Mouse (Mus musculus): ENCODE data around the gene Ypel3.
A peak's percentile ranks its signal among the peaks of the same experiment; 100 is the strongest.
"Not testable (repeated sequence)": the region's sequence is repeated elsewhere in the genome, so short reads cannot be mapped to it uniquely, and the experiment has no call there.

The Ypel3 gene

GRCm38 (mm10) chr7:126773351-126773750 is 3.4 kb upstream of the Ypel3 start:
- no peaks in the 10 kb centered on the region for H3K27me3 ChIP-seq (ENCODE audit: insufficient read depth, low read length)
- peaks cover 49% of the 10 kb centered on the region for H3K36me3 ChIP-seq (ENCODE audit: insufficient read depth, low read length)
- peaks cover 75% of the 10 kb centered on the region for H3K4me1 ChIP-seq (replicated peaks; ENCODE audit: low read depth, low read length)
- peak overlapping the region; percentile 56 for H3K4me3 ChIP-seq (replicated peaks; ENCODE audit: low read length)
- no peak for TF ChIP-seq NANOG (IDR thresholded peaks at IDR 0.05; ENCODE audit: borderline replicate concordance, low read length)
- TF ChIP-seq POU5F1 (IDR thresholded peaks at IDR 0.05; ENCODE audit: borderline replicate concordance, low read length): no peak
- no peak for TF ChIP-seq CTCF (conservative IDR thresholded peaks at IDR 0.05; ENCODE audit: low read length)
- H3K9me3 ChIP-seq (ENCODE audit: low read length): no peaks in the 10 kb centered on the region

GRCm38 (mm10) chr7:126774463-126774862 is 2.3 kb upstream of the Ypel3 start:
- Histone ChIP-seq H3K9me3 (ENCODE audit: low read length) (no peaks in the 10 kb centered on the region), H3K4me3 (replicated peaks; ENCODE audit: low read length) (no peak overlapping the region), H3K36me3 (ENCODE audit: insufficient read depth, low read length) (peaks cover 46% of the 10 kb centered on the region), H3K4me1 (replicated peaks; ENCODE audit: low read depth, low read length) (peaks cover 84% of the 10 kb centered on the region), H3K27me3 (ENCODE audit: insufficient read depth, low read length) (no peaks in the 10 kb centered on the region)
- TF ChIP-seq POU5F1 (IDR thresholded peaks at IDR 0.05; ENCODE audit: borderline replicate concordance, low read length) (no peak), CTCF (conservative IDR thresholded peaks at IDR 0.05; ENCODE audit: low read length) (no peak), NANOG (IDR thresholded peaks at IDR 0.05; ENCODE audit: borderline replicate concordance, low read length) (no peak)

GRCm38 (mm10) chr7:126775185-126775977 is 1.4 kb upstream of the Ypel3 start:
- Histone ChIP-seq H3K4me3 (replicated peaks; ENCODE audit: low read length) (peak overlapping the region; percentile 85), H3K27me3 (ENCODE audit: insufficient read depth, low read length) (no peaks in the 10 kb centered on the region), H3K36me3 (ENCODE audit: insufficient read depth, low read length) (peaks cover 37% of the 10 kb centered on the region), H3K4me1 (replicated peaks; ENCODE audit: low read depth, low read length) (peaks cover 88% of the 10 kb centered on the region), H3K9me3 (ENCODE audit: low read length) (no peaks in the 10 kb centered on the region)
- TF ChIP-seq POU5F1 (IDR thresholded peaks at IDR 0.05; ENCODE audit: borderline replicate concordance, low read length): no peak
- no peak for TF ChIP-seq CTCF (conservative IDR thresholded peaks at IDR 0.05; ENCODE audit: low read length)
- TF ChIP-seq NANOG (IDR thresholded peaks at IDR 0.05; ENCODE audit: borderline replicate concordance, low read length): no peak

GRCm38 (mm10) chr7:126775978-126776234 is 849 bp upstream of the Ypel3 start:
- TF ChIP-seq CTCF (conservative IDR thresholded peaks at IDR 0.05; ENCODE audit: low read length) (no peak), NANOG (IDR thresholded peaks at IDR 0.05; ENCODE audit: borderline replicate concordance, low read length) (no peak), POU5F1 (IDR thresholded peaks at IDR 0.05; ENCODE audit: borderline replicate concordance, low read length) (no peak)
- Histone ChIP-seq H3K4me3 (replicated peaks; ENCODE audit: low read length) (peak overlapping the region; percentile 85), H3K4me1 (replicated peaks; ENCODE audit: low read depth, low read length) (peaks cover 87% of the 10 kb centered on the region), H3K36me3 (ENCODE audit: insufficient read depth, low read length) (peaks cover 35% of the 10 kb centered on the region), H3K27me3 (ENCODE audit: insufficient read depth, low read length) (no peaks in the 10 kb centered on the region), H3K9me3 (ENCODE audit: low read length) (no peaks in the 10 kb centered on the region)

GRCm38 (mm10) chr7:126777476-126777875 is 721 bp downstream of the Ypel3 start:
- peaks cover 90% of the 10 kb centered on the region for H3K4me1 ChIP-seq (replicated peaks; ENCODE audit: low read depth, low read length)
- H3K4me3 ChIP-seq (replicated peaks; ENCODE audit: low read length): peak overlapping the region; percentile 85
- H3K9me3 ChIP-seq (ENCODE audit: low read length): no peaks in the 10 kb centered on the region
- H3K36me3 ChIP-seq (ENCODE audit: insufficient read depth, low read length): peaks cover 43% of the 10 kb centered on the region
- no peaks in the 10 kb centered on the region for H3K27me3 ChIP-seq (ENCODE audit: insufficient read depth, low read length)
- TF ChIP-seq CTCF (conservative IDR thresholded peaks at IDR 0.05; ENCODE audit: low read length) (no peak), POU5F1 (IDR thresholded peaks at IDR 0.05; ENCODE audit: borderline replicate concordance, low read length) (no peak), NANOG (IDR thresholded peaks at IDR 0.05; ENCODE audit: borderline replicate concordance, low read length) (no peak)

GRCm38 (mm10) chr7:126778147-126778546 is 1.4 kb downstream of the Ypel3 start:
- no peak for TF ChIP-seq POU5F1 (IDR thresholded peaks at IDR 0.05; ENCODE audit: borderline replicate concordance, low read length)
- TF ChIP-seq NANOG (IDR thresholded peaks at IDR 0.05; ENCODE audit: borderline replicate concordance, low read length): no peak
- no peak for TF ChIP-seq CTCF (conservative IDR thresholded peaks at IDR 0.05; ENCODE audit: low read length)
- peak overlapping the region; percentile 85 for H3K4me3 ChIP-seq (replicated peaks; ENCODE audit: low read length)
- H3K36me3 ChIP-seq (ENCODE audit: insufficient read depth, low read length): peaks cover 50% of the 10 kb centered on the region
- no peaks in the 10 kb centered on the region for H3K27me3 ChIP-seq (ENCODE audit: insufficient read depth, low read length)
- H3K4me1 ChIP-seq (replicated peaks; ENCODE audit: low read depth, low read length): peaks cover 90% of the 10 kb centered on the region
- no peaks in the 10 kb centered on the region for H3K9me3 ChIP-seq (ENCODE audit: low read length)

- Histone ChIP-seq H3K4me1 (replicated peaks; ENCODE audit: low read depth, low read length) (peaks cover 84% of the 10 kb centered on the region), H3K36me3 (ENCODE audit: insufficient read depth, low read length) (peaks cover 51% of the 10 kb centered on the region)
- not testable (repeated sequence) for H3K4me3 ChIP-seq (replicated peaks; ENCODE audit: low read length); H3K27me3 ChIP-seq (ENCODE audit: insufficient read depth, low read length); H3K9me3 ChIP-seq (ENCODE audit: low read length)
Observed at GRCm38 (mm10) chr7:126779101-126779500, 2.3 kb downstream of the Ypel3 start.

- Histone ChIP-seq H3K4me3 (replicated peaks; ENCODE audit: low read length) (peak overlapping the region; percentile 55), H3K9me3 (ENCODE audit: low read length) (no peaks in the 10 kb centered on the region), H3K4me1 (replicated peaks; ENCODE audit: low read depth, low read length) (peaks cover 83% of the 10 kb centered on the region), H3K36me3 (ENCODE audit: insufficient read depth, low read length) (peaks cover 56% of the 10 kb centered on the region), H3K27me3 (ENCODE audit: insufficient read depth, low read length) (no peaks in the 10 kb centered on the region)
- TF ChIP-seq NANOG (IDR thresholded peaks at IDR 0.05; ENCODE audit: borderline replicate concordance, low read length) (no peak), CTCF (conservative IDR thresholded peaks at IDR 0.05; ENCODE audit: low read length) (peak; percentile 92)
Observed at GRCm38 (mm10) chr7:126779983-126780970, 3.5 kb downstream of the Ypel3 start.
